Mouse (Mus musculus) hematopoietic stem cell, adult 5-6 weeks (primary cell): ENCODE measurements around the gene Elobl. TPM values are rescaled to one million over a fixed set of nuclear protein-coding genes. Genes with fewer than 3 reads are reported as not detected.
"Not testable (repeated sequence)": the region's sequence is repeated elsewhere in the genome, so short reads cannot be mapped to it uniquely, and the experiment has no call there.

Experiments used
- ATAC-seq, 2 experiments: fragments of 125-278 bp in 1 of 2; replicated peaks in 1 of 2; 2 replicates each; pipeline ENCODE4 v1.8.0; 2016 to 2017; ENCODE audit warnings: inconsistent platforms in 2 of 2, mild to moderate bottlenecking in 2 of 2, moderate number of reproducible peaks in 2 of 2, low read depth in 1 of 2, moderate TSS enrichment in 1 of 2; ENCODE audit not compliant: low FRiP score in 2 of 2, poor library complexity in 2 of 2, severe bottlenecking in 2 of 2, insufficient read depth in 1 of 2, low TSS enrichment in 1 of 2
- total RNA-seq: library from RNA; stranded (forward); fragments of 172-1452, 232-1000 nt; gene quantifications from 2 replicates; pipeline ENCODE4 v1.2.3, GENCODE M21; 2017

Gene Elobl
- not detected in 2 replicates for total RNA-seq

- no peak for ATAC-seq
These were observed at the start of gene Elobl for GRCm38 (mm10) chr11:88966881-88967361. TSS of gene Elobl (minus strand) at chr11:88966931.

- no peak for ATAC-seq
These were observed 45.5 kb upstream of the Elobl start for GRCm38 (mm10) chr11:89012241-89012640.

- no peak for ATAC-seq
These were observed 42.8 kb upstream of the Elobl start for GRCm38 (mm10) chr11:89009496-89009895.

GRCm38 (mm10) chr11:89009066-89009465 is 42.3 kb upstream of the Elobl start:
- ATAC-seq = no peak

GRCm38 (mm10) chr11:89007582-89007981 is 40.9 kb upstream of the Elobl start:
- ATAC-seq = no peak

- ATAC-seq = peak in 1 of 2 experiments; percentile 79; a peak in 1 of 4 replicates
These were observed 39.7 kb upstream of the Elobl start for GRCm38 (mm10) chr11:89006404-89006803.

GRCm38 (mm10) chr11:89005473-89005872 is 38.7 kb upstream of the Elobl start:
- no peak for ATAC-seq

- no peak for ATAC-seq
These were observed 37.0 kb upstream of the Elobl start for GRCm38 (mm10) chr11:89003726-89004125.

DNA sequence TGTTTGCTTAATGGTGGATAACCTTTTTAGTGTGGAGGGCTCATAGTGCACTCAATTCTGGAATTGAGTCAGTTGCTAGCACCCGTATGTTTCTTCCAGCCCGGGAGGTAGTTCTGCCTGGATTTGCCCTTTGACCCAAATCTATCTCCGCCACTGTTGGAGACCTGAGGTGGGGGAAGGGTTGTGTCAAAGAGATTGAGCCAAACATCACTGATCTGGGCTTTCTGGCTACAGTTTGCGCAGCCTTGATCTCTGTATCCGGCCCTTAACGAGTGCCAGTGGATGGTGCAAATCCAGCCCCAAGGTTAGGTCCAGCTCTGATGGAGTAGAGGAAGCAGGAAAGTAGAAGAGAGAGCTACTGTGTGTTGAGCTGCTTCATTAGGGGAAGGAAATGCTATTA is 36.3 kb upstream of the Elobl start:
- ATAC-seq = no peak

DNA sequence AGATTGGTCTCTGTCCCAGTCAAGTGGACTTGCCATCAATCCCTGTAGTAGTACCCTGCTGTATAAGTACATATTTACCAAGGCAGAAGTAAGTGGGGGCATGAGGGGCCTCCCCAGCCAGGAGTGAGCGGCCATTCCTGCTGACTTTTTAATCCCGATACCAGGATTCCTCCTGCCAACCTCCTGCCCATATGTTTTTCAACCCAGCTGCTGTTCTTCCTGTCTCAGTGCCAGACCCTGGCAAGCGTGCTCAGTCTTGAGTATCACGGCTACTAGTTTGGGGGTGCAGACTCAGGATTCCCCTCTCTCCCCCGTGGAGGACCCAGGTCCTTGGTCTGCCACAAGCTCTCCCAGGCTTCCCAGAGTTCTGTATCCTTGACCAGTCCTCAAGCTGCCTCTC is 35.9 kb upstream of the Elobl start:
- no peak for ATAC-seq

GRCm38 (mm10) chr11:89002068-89002467 is 35.3 kb upstream of the Elobl start:
- ATAC-seq = no peak

- no peak for ATAC-seq
These were observed 34.8 kb upstream of the Elobl start for GRCm38 (mm10) chr11:89001569-89001968.

DNA sequence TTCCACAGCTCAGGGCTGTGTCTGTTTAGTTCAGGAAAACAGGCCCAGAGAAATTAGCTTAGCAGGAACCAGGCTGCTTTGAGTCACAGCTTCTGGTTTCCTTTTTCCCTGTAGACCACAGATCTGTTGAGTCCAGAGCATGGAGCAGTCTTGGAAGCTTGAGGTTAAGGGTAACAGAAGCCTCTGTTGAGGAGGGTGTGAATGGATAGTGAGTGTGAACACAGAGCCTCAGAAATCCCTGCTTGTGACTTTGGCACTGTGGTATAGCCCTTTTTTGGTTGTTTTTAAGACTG is 33.7 kb upstream of the Elobl start:
- no peak for ATAC-seq

- ATAC-seq = peak in 1 of 2 experiments; percentile 3; a peak in 1 of 4 replicates
These were observed 33.2 kb upstream of the Elobl start for GRCm38 (mm10) chr11:88999723-89000526.

DNA sequence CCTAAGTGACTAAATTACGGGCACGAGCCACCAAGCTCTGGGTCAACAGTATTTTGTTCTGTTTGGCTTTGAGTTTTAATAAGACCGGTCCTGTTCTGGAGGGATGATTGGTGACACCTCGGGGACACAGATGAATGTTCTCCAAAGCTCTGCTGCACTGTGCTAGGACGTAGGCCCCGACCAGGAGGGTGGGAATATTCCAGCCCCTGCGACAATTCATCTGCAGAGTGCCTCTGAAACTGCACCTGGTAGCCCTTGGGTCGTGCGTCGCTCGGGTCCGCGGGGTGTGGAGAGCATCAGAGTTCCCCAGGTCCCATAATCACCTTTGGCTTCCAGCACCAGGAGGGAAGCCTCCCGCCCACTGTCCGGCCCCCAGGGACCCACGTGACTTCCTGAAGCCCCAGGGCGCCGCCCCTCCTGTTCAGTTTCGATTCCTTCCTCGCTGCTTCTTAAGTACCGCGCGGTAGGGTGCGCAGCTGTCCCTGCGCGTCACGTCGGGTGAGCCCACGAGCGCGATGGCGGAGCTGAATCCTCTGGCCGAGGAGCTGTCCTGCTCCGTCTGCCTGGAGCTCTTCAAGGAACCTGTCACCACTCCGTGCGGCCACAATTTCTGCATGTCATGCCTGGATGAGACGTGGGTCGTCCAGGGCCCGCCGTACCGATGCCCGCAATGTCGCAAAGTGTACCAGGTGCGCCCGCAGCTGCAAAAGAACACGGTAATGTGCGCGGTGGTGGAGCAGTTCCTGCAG is 32.4 kb upstream of the Elobl start, which contains the start of gene Trim25:
Gene Trim25 (plus strand): TSS at position 403 of the 749 bp plus-strand sequence.
- peak; percentile 93 to 96 for ATAC-seq

DNA sequence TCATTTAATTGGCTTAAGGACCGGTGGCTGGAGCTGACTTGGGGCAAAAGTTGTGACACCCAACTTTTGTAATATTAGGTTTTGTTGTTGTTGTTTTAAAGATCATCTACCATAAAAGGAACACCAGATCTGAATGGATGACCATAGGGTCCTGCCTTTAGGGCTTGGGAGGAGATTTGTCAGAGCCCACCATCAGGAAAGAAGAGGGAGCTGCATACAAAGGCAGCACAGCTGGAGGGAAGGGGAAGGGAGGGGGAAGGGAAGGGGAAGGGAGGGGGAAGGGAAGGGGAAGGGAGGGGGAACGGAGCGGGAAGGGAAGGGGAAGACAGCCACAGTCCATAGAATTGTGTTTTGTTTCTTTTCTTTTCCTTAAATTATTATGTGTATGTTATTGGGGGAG is 31.7 kb upstream of the Elobl start:
- ATAC-seq = no peak

GRCm38 (mm10) chr11:88997343-88997742 is 30.6 kb upstream of the Elobl start:
- not testable (repeated sequence) for ATAC-seq

DNA sequence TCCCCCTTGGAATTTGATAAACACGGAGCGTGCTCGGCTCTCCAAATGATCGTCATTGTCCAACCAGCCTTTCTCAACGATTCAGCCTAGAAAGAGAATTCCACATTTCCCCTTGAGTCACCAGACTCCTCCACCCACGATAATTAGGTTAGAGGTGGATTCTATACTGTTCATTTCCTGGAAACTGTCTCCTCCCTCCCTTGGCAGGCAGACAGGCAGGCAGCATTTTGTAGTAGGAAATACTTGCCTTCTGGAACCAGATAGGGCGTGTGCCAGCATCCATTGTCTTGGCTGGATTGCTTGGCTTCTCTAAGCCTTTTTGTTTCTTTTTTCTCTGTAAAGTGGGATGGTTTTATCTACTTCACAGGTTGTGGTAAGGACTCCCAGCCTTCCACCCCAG is 29.7 kb upstream of the Elobl start:
- ATAC-seq = no peak
